Mouse (Mus musculus) MEL (cell line): ENCODE data around the gene Plcg1.

ENCODE experiments used
- CTCF ChIP-seq, 3 experiments: IDR thresholded peaks in 2 of 3; conservative IDR thresholded peaks in 1 of 3; 2 replicates each; pipeline ENCODE4 v1.5.1; 2011 to 2012; ENCODE audit warnings: low read length in 3 of 3, low read depth in 2 of 3, mild to moderate bottlenecking in 2 of 3, improper control_type of control experiment in 1 of 3, inconsistent platforms in 1 of 3, mixed read lengths in 1 of 3, moderate library complexity in 1 of 3; ENCODE audit not compliant: control insufficient read depth in 1 of 3, insufficient read depth in 1 of 3, poor library complexity in 1 of 3, severe bottlenecking in 1 of 3
- POLR2A ChIP-seq, 2 experiments: IDR thresholded peaks; 2 replicates each; pipeline ENCODE4 v1.6.1; 2011 to 2012; ENCODE audit warnings: low read length in 2 of 2, mild to moderate bottlenecking in 2 of 2, control low read depth in 1 of 2, improper control_type of control experiment in 1 of 2, low read depth in 1 of 2, moderate library complexity in 1 of 2; ENCODE audit not compliant: control insufficient read depth in 1 of 2, insufficient read depth in 1 of 2, poor library complexity in 1 of 2
- USF1 ChIP-seq: IDR thresholded peaks from 2 replicates; pipeline ENCODE4 v1.6.1; 2014; ENCODE audit warnings: low read depth, mild to moderate bottlenecking, inconsistent platforms, low read length, improper control_type of control experiment, moderate library complexity
- ZNF384 ChIP-seq: IDR thresholded peaks from 2 replicates; pipeline ENCODE4 v1.6.1; 2012; ENCODE audit warnings: low read depth, mild to moderate bottlenecking, inconsistent platforms, low read length, improper control_type of control experiment

GRCm38 (mm10) chr2:160733131-160733531 lies 2.0 kb downstream of the Plcg1 start:
- no peak for TF ChIP-seq POLR2A (IDR thresholded peaks at IDR 0.05; ENCODE audit: control insufficient read depth in 1 of 2, insufficient read depth in 1 of 2, low read depth in 1 of 2, low read length in 2 of 2, poor library complexity in 1 of 2)
- no peak for TF ChIP-seq ZNF384
- TF ChIP-seq CTCF (IDR thresholded peaks at IDR 0.05 in 2 of 3, conservative IDR thresholded peaks at IDR 0.05 in 1 of 3; ENCODE audit: control insufficient read depth in 1 of 3, insufficient read depth in 1 of 3, low read depth in 2 of 3, low read length in 3 of 3, poor library complexity in 1 of 3, severe bottlenecking in 1 of 3): no peak
- TF ChIP-seq USF1: no peak
